Mouse (Mus musculus): ENCODE measurements around the gene Lrch3. TPM values are rescaled to one million over a fixed set of nuclear protein-coding genes. Genes with fewer than 3 reads are reported as not detected.

Gene Lrch3
- total RNA-seq, 2 experiments from 2014 or later, result 34.7 to 38.7 TPM

DNA sequence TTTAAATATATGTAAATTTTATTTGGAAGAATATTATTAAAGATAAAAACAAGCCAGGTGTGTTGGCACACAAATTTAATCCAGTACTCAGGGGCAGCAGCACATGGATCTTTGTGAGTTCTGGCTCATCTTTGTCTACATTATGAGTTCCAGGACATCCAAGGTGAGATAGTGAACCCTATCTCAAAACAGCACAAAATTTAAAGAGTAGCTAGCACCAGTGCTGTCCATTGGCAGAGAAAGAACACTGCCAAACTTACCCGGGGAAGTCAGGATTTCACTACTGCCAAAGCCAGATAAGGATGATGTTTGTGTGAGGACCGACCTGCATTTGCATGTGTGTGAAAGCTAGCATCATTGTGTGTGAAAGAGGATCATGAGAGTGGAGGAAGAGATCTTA lies 59.1 kb downstream of the Lrch3 start:
- no peak for DNase-seq (ENCODE audit: extremely low spot score in 1 of 2, low spot score in 1 of 2)

DNA sequence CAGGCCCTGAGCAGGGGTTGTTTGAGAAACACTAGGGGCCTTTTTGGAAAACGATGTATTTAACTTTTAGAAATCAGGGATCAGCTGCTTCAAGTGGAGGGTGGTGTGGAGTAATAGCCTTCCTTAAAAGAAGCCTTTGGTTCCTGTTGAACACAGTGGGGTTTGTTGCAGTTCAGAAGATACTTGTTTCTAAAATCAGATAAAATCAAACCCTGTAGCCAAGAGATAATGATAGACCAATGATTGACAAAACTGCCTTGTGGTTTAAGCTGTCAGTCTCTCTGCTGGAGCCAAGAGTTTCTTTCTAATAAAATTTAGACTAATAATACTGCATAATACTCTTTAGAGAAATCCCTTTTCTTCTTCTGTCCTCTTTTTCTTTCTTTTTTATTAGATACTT lies 66.3 kb downstream of the Lrch3 start:
- no peak for DNase-seq (ENCODE audit: extremely low spot score in 1 of 2, low spot score in 1 of 2)

DNA sequence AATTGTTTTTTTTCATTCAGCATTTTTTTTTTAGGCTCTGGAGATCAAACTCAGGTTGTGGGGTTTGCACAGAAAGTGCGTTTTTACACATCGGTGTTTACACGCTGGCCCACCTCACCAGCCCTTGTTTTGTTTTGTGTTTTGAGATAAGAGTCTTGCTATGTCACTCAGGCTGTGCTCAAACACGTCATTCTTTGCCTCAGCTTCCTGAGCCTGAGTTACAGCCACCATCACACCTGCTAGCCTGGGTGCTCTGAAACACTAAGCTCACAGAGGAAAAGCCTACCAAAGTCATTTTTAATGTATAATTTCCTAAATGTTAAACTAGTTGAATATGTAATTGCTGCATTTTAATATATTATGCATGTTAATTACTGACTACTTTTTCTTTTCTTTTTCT lies 67.5 kb downstream of the Lrch3 start:
- DNase-seq (ENCODE audit: extremely low spot score in 1 of 2, low spot score in 1 of 2), result no peak

DNA sequence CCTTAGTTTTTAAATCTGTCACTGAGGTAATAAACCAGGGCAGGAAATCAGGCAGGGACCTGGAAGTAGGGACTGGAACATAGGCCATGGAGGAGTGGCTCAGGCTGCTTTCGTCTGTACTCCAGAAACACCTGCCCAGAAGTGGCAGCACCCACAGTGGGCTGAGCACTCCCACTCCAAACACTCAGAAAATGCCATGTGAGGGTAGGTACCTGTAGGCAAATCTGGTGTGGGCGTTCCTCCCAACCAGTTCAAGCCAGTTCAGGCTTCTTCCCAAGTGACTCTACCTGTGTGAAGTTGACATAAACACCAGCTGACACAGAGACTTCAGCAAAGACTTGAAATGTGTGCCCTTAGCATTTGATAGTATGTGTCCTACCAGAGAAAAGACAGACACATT lies 70.7 kb downstream of the Lrch3 start:
- no peak for DNase-seq (ENCODE audit: extremely low spot score in 1 of 2, low spot score in 1 of 2)

DNA sequence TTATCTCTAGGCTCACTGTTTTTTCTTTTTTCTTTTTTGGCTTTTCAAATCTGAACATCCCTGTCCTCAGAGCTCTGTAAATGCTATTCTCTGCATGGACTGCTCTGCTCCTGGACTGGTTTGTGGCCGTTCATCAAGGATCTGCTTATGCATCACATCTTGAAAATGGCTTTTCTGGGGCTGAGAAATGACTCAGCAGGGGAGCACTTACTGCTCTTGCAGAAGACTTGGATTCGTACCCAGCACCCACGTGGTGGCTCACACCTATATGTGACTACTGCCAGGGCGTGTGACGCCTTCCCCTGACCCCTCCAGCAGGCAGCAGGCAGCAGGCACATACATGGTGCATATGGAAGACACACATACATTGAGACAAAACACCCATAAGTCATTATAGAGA lies 78.3 kb downstream of the Lrch3 start:
- DNase-seq (ENCODE audit: extremely low spot score in 1 of 2, low spot score in 1 of 2), result no peak

DNA sequence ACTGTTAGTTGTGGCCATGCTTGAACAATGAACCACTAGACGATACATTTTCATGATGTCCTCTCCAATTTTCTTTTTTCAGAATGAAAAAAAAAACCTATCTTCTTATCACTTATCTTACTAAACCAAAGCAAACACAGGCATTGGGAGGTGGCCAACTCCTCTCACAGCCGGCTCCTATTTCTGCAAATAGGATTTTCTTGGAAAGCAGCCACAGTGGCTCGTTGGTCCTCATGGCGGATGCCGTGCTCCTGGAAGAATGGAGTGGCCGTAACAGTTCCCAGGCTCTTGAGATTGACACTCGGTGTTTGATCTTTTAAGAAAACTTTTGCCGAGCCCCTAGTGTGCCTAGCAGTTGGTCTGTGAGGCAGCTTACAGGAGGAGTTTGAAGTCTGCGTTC lies 91.3 kb downstream of the Lrch3 start:
- DNase-seq (ENCODE audit: extremely low spot score in 1 of 2, low spot score in 1 of 2), result no peak

DNA sequence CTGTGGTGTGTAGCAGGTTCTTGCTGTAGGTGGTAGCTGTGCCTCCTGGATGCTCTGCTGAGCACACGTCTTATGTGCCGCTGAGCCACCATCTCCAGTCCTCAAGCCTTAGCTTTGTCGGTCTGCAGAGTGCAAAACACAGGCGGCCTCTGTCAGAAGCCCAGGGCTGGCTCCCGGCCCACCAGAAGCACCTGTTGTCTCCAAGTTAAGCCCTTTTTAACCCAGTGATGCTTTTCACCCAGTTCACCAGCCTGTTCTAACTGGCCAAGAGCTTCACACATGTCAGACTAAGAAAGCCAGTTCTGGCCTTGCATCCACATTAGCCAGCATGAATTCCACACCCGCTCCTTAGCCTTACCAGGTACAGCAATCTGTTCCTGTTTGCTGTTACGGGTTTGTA lies 93.0 kb downstream of the Lrch3 start:
- no peak for DNase-seq (ENCODE audit: extremely low spot score in 1 of 2, low spot score in 1 of 2)

DNA sequence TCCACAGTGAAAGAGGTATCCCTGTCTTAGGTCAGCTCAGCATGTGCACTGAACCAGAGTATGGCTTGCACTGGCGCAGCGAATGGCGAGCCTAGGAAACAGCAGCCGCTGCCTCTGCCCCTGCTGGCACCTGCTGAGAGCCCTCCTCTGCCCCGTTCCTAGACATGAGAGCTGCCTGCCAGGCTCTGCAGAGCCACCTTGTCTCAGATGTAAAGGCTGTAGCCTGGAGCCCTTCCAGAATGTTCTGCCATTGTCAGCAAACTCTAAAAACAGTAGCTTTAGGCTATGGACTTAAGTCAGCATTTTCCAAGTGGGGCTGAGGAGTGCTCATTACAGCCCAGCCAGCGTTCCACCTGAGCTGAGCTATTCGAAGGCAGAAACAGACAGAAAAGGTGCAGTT lies 93.5 kb downstream of the Lrch3 start:
- DNase-seq (ENCODE audit: extremely low spot score in 1 of 2, low spot score in 1 of 2), result no peak

DNA sequence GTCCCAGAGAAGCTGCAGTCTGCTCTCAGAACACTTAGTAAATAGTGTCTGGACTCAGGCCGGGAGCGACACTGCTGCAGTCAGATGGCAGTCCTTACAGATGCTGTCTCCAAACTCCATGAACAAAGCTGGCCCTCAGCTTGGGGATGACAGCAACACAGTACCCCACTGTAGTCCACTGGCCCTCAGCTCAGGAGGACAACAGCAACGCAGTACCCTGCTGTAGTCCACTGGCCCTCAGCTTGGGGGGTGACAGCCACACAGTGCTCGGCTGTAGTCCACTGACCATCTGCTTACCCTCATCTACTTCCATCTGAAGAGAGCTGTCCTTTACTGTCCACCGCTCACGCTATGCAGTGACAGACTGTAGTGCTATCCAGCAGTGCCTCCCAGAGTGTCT lies 96.3 kb downstream of the Lrch3 start:
- no peak for DNase-seq (ENCODE audit: extremely low spot score in 1 of 2, low spot score in 1 of 2)

DNA sequence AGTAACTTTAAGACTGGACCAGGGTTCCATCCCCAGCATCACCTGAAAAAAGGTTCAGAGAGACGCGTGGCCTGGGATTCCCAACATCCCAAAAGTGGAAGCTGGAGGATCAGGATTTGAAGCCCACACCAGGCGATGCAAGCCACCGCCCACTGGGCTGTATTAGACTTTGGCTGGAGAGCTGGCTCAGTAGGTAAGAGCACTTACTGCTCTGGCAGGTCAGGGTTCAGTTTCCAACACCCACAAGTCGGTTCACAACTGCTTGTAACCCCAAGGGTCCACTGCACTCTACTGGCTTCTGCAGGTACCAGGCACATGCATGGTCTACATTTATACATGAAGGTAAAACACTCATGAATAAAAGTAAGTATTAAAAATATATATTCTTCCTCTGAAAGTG lies 99.9 kb downstream of the Lrch3 start:
- no peak for DNase-seq (ENCODE audit: extremely low spot score in 1 of 2, low spot score in 1 of 2)

DNA sequence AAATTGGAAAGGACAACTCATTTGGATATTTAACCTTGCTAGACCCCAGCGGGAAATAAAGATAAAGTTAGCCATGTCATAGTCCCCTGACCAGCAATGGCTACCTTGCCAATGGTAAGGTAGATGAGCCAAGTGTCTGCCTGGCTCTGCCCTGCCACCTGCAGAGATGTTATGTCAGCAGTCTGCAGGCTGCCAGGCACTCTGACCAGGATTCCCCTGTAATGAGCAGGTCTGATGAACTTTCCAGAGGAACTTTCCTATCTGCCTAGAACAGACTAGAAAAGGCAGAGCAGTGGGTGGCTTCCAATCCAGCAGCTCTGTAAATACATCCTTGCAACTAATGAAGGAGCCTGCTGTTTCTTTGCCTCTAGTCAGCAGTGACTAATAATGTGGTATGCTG lies 101.0 kb downstream of the Lrch3 start:
- DNase-seq (ENCODE audit: extremely low spot score in 1 of 2, low spot score in 1 of 2), result no peak

DNA sequence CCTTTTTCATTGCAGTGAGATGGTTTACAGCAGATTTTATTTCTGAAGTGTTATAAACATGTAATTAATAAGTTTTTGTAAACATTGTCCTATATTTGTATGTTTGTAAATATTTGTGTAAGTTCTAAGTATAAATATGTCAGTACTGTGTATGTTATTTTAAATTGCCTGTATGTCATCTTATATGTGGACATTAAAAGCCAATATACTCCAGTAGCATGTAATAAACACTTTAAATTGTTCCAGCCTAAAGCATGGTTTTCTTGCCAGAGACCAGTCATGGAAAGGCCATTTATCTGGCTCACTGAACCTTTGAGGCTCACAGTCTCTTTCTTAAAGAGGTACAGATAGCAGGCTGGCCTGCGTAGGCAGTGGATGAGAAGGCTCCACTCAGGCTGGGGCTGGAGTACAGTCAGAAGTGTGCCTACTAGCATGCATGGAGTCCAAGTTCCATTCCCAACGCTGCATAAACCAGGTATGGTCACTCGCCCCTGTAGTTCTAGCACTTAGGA lies 101.6 kb downstream of the Lrch3 start:
- DNase-seq (ENCODE audit: extremely low spot score in 1 of 2, low spot score in 1 of 2), result no peak

DNA sequence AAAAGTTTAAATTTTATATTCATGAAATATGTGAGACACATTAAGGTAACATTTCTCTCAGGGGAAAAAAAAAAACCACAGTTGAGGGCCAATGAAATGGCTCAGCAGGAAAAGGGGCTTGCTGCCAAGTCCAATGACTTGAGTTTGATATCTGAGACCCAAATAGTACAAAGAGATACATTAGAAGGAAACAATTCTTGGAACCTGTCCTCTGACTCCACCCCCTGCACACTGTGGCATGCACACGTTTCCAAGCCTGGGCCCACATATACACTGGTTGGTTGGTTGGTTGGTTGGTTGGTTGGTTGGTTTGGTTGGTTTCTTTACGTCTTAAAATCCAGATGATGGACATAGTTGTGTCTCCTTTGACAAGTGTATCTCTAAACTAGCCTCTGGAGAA lies 102.1 kb downstream of the Lrch3 start:
- no peak for DNase-seq (ENCODE audit: extremely low spot score in 1 of 2, low spot score in 1 of 2)

DNA sequence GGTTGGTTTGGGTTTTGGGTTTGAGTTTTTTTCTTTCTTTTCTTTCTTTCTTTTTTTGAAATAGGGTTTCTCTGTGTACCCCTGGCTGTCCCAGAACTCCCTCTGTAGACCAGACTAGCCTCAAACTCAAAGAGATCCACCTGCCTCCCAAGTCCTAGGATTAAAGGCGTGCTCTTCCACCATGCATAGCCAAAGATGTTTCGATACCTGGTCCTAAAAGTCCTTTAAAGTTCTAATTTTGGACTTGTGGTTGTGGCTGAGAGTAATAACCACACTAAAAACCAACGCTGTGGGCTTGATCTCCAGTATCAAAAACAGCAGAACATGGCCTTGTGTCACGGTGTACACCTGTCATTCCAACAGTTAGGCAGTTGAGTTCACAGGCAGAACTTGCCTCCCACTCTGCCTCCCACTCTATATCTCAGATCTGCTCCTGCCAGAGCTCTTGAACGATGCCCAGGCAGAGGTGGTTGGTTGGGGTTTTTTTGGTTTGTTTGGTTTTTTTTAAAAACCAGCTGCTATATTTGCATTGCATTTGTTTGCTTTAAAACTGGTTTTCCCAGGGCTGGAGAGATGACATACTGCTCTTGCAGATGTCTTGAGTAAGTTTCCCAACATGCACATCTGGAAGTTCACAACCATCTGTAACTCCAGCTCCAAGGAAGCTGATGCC lies 103.9 kb downstream of the Lrch3 start:
- no peak for DNase-seq (ENCODE audit: extremely low spot score in 1 of 2, low spot score in 1 of 2)

DNA sequence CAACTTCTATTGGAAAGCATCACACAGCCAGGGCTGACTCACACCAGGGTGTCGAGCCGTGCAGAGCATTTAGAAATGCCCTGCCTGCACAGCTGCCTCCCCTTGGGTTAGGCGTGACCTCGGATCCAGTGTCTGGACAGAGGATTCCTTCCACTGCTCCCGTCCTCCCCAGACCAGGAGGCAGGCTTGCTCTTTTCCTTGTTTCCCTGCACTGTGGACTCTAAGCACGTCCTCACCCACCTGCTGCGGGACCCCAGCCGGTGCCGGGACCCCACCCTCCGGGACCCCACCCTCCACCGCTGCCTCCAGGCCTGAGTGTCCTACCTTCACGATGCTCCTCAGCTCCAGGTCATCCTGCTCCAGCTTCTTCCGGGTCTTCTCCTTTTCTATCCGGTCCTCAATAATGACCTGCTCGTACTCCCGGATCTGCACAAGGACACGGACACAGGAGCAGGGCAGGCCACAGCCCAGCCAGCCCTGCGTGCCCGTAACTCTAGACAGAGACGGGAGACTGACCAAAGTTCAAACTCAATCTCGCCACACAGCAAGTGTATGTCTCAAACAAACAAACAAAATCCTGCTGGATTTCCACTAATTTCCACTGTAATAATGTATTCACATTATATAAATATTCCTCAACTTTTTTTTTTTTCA lies 105.3 kb downstream of the Lrch3 start:
- DNase-seq (ENCODE audit: extremely low spot score in 1 of 2, low spot score in 1 of 2), result no peak

DNA sequence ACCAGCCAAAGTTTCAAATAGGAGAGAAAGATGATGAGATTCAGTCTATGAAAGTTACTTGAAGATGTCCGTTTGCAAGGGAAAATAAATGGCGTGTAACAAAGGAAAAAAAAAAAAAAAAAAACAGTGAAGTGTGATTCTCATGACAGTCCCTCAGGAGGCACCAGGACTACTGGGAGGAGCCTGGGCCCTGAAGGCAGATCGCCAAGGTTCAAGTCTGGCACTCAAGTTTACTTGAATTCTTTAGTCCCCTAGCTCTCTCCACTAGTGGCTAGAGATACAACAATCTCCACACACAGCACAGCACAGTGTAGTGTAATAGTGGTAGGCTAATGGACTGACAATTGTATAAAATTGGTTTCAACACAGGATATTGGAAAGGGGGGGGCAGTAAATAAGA lies 107.5 kb downstream of the Lrch3 start:
- DNase-seq (ENCODE audit: extremely low spot score in 1 of 2, low spot score in 1 of 2), result no peak

DNA sequence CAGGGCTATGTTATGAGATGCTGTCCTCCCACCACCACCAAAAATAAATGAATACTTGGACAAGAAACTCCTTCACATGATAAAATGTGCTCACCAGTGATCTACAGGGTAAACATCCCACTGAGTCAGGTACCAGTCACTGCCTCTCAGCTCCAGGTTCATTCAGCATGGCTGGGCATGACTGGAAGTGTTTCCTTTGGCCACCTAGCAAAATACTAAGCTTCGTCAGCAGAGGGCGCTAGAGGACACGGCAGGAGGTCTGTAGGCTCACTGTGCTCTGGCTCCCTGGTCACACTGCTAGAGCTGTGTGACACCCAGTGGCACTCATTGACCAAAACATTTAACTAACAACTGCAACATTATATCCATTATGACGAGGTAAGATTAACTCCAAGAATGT lies 109.8 kb downstream of the Lrch3 start:
- peak; percentile 76 to 93 for DNase-seq (ENCODE audit: extremely low spot score in 1 of 2, low spot score in 1 of 2)

DNA sequence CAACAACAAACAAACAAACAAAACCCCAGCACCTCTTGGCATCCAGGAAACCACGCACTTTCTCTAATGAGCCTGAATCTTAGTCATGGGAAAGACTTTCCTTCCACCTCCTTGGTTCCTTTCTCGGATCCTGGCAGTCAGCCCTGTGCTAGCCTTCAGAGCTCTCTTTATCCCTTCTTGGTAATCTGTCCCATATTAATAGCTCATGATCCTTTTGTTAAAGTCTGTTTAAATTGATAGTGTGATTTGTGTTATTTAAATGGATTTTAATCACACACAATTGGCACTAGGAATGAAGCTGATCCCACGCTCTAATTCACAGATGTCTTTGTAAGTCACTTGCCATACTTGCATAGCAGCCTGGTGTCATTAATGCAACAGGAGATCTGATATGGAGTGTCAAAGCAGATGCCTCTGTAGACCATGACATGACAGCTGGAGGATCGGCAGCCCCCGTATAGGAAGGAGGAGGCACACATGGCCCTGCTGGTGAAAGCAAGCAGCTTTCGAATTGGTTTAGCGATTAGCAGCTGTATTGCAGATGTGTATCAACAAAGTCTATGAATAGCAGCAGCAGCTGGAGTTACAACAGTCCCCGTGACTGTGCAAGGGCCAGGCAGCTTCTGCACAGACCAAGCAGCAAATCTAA lies 110.7 kb downstream of the Lrch3 start:
- no peak for DNase-seq (ENCODE audit: extremely low spot score in 1 of 2, low spot score in 1 of 2)

DNA sequence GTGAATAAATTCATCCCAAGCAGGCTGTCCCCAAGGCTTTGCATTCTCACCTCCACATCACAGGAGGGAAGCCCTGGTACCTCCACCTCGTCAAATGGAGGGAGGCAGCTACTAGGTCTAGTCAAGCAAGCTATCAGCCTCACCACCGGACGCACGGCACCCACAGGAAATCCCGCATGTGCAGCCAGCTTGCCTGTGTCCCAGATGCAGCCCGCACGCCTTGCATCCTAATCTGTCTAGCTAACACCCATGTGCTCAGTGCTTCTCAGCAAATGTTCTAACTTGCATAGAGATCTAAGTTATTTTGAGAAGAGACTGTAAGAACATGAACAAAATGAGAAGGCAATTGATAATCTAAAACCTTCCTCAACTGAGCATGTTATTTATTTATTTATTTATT lies 112.5 kb downstream of the Lrch3 start:
- DNase-seq (ENCODE audit: extremely low spot score in 1 of 2, low spot score in 1 of 2), result no peak

DNA sequence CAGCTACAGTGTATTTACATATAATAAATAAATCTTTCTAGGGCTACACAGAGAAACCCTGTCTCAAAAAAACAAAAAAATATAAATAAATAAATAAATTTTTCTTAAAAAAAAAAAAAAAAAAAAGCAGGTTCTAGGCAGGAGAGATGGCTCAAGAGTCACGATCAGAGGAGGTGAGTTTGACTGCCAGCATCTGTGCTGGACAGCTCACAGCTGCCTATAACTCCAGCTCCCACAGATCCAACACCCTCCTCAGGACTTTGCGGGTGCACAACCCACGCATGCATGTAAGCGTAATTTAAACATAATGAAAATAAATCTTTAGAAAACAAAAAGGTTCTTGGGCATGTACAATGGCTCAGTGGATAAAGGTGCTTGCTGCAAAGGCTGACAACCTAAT lies 122.1 kb downstream of the Lrch3 start:
- no peak for DNase-seq (ENCODE audit: extremely low spot score in 1 of 2, low spot score in 1 of 2)

DNA sequence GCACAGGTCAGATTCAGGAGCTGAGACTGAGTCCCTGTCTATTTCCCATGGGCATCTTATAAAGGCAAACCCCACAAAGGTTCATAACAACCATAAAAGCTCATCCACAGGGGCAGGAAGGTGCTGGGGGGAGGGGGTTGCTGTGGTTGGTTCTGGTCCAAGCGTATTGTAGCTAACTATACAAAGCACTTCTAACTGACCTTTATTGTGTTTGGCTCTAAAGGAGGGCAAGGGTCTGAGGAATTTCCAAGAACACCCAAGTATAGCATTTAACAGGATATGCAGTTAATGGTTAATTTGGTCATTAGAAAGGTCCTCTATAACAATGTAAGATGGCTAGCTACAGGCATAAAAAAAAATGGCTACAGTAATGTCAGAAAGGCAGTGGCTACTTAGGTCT lies 128.8 kb downstream of the Lrch3 start:
- no peak for DNase-seq (ENCODE audit: extremely low spot score in 1 of 2, low spot score in 1 of 2)

DNA sequence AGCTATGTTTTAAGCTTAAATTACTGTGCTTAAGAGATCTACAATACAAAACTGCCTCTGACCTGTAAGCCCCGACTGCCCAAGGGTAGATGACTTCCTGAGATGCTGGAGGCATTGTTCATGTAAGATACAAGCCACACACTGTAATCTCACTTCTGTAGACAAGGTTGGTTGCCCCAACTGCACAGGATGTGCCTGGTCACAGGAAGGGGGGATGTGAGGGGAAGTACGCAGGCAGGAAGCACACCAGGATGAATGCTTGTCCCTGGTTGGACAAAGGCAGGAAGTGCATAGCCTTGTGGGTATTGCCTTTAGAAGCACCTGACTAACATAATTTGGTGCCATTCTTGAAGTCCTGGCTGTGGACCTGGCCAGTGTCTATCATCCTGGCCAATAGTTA lies 129.4 kb downstream of the Lrch3 start:
- DNase-seq (ENCODE audit: extremely low spot score in 1 of 2, low spot score in 1 of 2), result no peak

Data from layer of hippocampus, postnatal 25 days (tissue).